Mouse (Mus musculus): ENCODE results near the gene Ift46.

Ift46 gene

GRCm38 (mm10) chr9:44733671-44734523 is 33.8 kb upstream of the Ift46 start:
- H3K36me3 ChIP-seq (ENCODE audit: insufficient read depth, low read length): no peaks in the 10 kb centered on the region
- peaks cover 46% of the 10 kb centered on the region for H3K4me1 ChIP-seq (replicated peaks; ENCODE audit: low read depth, low read length)
- H3K9me3 ChIP-seq (ENCODE audit: low read length): no peaks in the 10 kb centered on the region
- no peak for TF ChIP-seq POU5F1 (IDR thresholded peaks at IDR 0.05; ENCODE audit: borderline replicate concordance, low read length)
- no peak for TF ChIP-seq CTCF (conservative IDR thresholded peaks at IDR 0.05; ENCODE audit: low read length)
- no peak for TF ChIP-seq NANOG (IDR thresholded peaks at IDR 0.05; ENCODE audit: borderline replicate concordance, low read length)
- peaks cover 68% of the 10 kb centered on the region for H3K27me3 ChIP-seq (ENCODE audit: insufficient read depth, low read length)
- H3K4me3 ChIP-seq (replicated peaks; ENCODE audit: low read length): peak overlapping the region; percentile 80

DNA sequence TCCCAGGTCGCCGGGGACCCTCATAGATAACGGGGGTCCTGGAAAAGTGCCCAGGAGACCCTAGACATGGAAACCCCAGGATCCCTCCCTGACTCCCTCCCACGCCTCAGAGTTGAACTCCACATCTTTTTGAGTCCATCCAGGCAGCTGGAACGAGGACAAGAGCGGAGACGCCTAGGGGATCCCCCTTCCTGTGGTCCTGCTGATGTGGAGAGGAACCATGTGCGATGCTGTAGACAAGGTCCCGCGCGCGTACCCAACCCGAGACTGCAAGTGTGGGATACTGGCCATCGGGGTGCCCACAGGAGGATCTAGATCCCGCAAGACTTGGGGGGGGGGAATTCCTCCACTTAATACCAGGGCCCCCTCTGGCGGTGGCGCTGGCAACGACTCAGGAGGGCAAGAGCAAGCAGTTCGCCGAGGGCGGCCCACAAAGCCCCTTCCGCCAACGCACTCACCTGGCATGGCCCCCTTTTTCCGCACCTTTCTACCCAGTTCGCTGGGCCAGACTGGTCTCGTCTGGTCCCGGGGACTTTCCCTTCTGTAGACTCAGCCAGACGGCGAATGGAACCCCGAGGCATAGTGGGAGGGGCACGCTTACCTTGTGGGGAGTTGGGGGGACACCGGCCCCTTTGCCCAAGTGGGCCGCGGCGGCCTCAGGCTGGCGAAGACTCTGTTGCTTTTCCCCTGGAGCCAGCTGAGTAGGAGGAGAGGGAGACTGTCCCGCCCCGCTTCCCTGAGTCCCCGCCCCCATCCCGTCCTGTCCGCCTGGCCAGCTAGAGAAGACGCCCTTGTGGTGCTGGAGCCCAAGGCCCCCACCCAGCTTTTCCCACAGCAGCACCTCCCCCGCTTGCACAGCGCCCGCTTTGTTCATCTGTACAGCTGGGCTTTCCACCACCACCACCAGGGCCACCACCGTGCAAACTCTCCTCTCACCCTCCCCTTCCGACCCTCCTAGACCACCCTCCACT is 32.9 kb upstream of the Ift46 start, which contains the start of gene Phldb1:
TSS of gene Phldb1 (minus strand) at position 675 of the 971 bp plus-strand sequence.
- Histone ChIP-seq H3K27me3 (ENCODE audit: insufficient read depth, low read length) (peaks cover 66% of the 10 kb centered on the region), H3K9me3 (ENCODE audit: low read length) (no peaks in the 10 kb centered on the region), H3K4me1 (replicated peaks; ENCODE audit: low read depth, low read length) (peaks cover 46% of the 10 kb centered on the region), H3K36me3 (ENCODE audit: insufficient read depth, low read length) (no peaks in the 10 kb centered on the region), H3K4me3 (replicated peaks; ENCODE audit: low read length) (peak within 1 kb of the TSS; percentile 80)
- TF ChIP-seq CTCF (conservative IDR thresholded peaks at IDR 0.05; ENCODE audit: low read length) (peak; percentile 21), NANOG (IDR thresholded peaks at IDR 0.05; ENCODE audit: borderline replicate concordance, low read length) (no peak), POU5F1 (IDR thresholded peaks at IDR 0.05; ENCODE audit: borderline replicate concordance, low read length) (no peak)

DNA sequence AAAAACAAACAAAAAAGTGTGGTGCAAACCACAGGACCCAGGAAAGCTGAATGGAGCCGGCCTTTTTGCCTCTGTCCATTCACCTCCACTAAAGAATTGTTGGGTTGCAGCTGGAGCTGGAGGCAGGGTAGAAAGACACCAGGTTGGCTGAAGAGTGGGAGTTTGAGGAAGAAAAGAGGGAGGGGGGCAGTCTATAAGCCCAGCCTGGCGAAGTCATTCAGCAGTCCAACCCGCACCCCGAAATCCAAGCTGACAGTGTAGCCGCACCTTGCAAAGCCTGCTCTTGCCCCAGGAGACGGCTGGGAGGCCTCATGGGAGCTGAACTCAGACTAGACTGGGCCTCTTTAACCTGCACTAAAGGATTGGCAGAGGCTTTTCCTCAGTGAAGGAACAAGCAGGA is 31.8 kb upstream of the Ift46 start:
- Histone ChIP-seq H3K4me1 (replicated peaks; ENCODE audit: low read depth, low read length) (peaks cover 46% of the 10 kb centered on the region), H3K36me3 (ENCODE audit: insufficient read depth, low read length) (no peaks in the 10 kb centered on the region), H3K4me3 (replicated peaks; ENCODE audit: low read length) (no peak overlapping the region), H3K27me3 (ENCODE audit: insufficient read depth, low read length) (peaks cover 63% of the 10 kb centered on the region), H3K9me3 (ENCODE audit: low read length) (no peaks in the 10 kb centered on the region)
- TF ChIP-seq CTCF (conservative IDR thresholded peaks at IDR 0.05; ENCODE audit: low read length): no peak
- TF ChIP-seq NANOG (IDR thresholded peaks at IDR 0.05; ENCODE audit: borderline replicate concordance, low read length): no peak
- TF ChIP-seq POU5F1 (IDR thresholded peaks at IDR 0.05; ENCODE audit: borderline replicate concordance, low read length): no peak

DNA sequence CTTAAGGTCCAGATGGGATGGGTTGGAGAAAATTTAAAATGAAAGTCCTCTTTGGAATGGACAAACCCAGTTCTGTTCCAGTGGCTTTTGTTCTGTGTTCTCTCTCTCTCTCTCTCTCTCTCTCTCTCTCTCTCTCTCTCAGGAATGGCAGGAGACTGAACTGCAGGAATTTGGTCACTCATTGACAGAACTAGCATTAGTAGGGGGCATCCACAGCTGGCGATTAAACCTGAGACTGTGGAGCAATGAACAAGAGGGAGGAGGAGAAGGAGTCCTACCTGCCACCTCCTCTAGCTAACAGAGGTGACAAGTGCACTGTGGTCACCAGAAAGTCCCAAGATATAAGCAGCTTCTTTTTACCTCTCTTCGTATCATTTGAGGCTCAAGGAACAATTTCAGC is 31.4 kb upstream of the Ift46 start:
- H3K9me3 ChIP-seq (ENCODE audit: low read length): no peaks in the 10 kb centered on the region
- no peak overlapping the region for H3K4me3 ChIP-seq (replicated peaks; ENCODE audit: low read length)
- peaks cover 46% of the 10 kb centered on the region for H3K4me1 ChIP-seq (replicated peaks; ENCODE audit: low read depth, low read length)

GRCm38 (mm10) chr9:44737240-44737949 is 30.3 kb upstream of the Ift46 start:
- Histone ChIP-seq H3K27me3 (ENCODE audit: insufficient read depth, low read length) (peaks cover 55% of the 10 kb centered on the region), H3K4me1 (replicated peaks; ENCODE audit: low read depth, low read length) (peaks cover 45% of the 10 kb centered on the region), H3K4me3 (replicated peaks; ENCODE audit: low read length) (no peak overlapping the region), H3K36me3 (ENCODE audit: insufficient read depth, low read length) (no peaks in the 10 kb centered on the region; the same call in 1 of the 2 replicates), H3K9me3 (ENCODE audit: low read length) (no peaks in the 10 kb centered on the region)
- TF ChIP-seq NANOG (IDR thresholded peaks at IDR 0.05; ENCODE audit: borderline replicate concordance, low read length) (no peak), POU5F1 (IDR thresholded peaks at IDR 0.05; ENCODE audit: borderline replicate concordance, low read length) (no peak), CTCF (conservative IDR thresholded peaks at IDR 0.05; ENCODE audit: low read length) (no peak)

More for the DNA sequence above, 31.4 kb upstream of the Ift46 start:
- Histone ChIP-seq H3K36me3 (ENCODE audit: insufficient read depth, low read length) (no peaks in the 10 kb centered on the region), H3K27me3 (ENCODE audit: insufficient read depth, low read length) (peaks cover 63% of the 10 kb centered on the region)
- TF ChIP-seq POU5F1 (IDR thresholded peaks at IDR 0.05; ENCODE audit: borderline replicate concordance, low read length): no peak

DNA sequence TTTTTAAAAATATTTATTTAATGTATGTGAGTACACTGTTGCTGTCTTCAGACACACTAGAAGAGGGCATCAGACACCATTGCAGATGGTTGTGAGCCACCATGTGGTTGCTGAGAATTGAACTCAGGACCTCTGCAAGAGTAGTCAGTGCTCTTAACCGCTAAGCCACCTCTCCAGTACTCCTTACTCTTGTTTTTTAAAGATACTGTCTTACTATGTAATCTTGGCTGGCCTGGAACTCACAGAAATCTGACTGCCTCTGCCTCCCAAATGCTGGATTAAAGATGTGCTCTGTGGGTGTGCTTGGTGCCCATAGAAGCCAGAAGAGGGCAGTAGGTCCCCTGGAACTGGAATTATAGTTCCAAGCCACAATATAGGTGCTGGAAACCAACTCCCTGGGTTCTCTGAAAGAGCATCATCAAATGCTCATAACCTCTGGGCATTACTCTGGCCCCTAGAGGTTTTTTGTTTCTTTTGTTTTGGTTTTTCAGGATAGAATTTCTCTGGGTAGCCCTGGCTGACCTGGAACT is 27.0 kb upstream of the Ift46 start:
- no peak for TF ChIP-seq NANOG (IDR thresholded peaks at IDR 0.05; ENCODE audit: borderline replicate concordance, low read length)
- 0 out of 2 replicates have a peak, but pooled peaks have one; percentile 4 for TF ChIP-seq CTCF (conservative IDR thresholded peaks at IDR 0.05; ENCODE audit: low read length)

GRCm38 (mm10) chr9:44745371-44745770 is 22.3 kb upstream of the Ift46 start:
- no peak for TF ChIP-seq NANOG (IDR thresholded peaks at IDR 0.05; ENCODE audit: borderline replicate concordance, low read length)
- no peak for TF ChIP-seq POU5F1 (IDR thresholded peaks at IDR 0.05; ENCODE audit: borderline replicate concordance, low read length)
- no peak for TF ChIP-seq CTCF (conservative IDR thresholded peaks at IDR 0.05; ENCODE audit: low read length)
- H3K4me1 ChIP-seq (replicated peaks; ENCODE audit: low read depth, low read length): no peaks in the 10 kb centered on the region
- no peak overlapping the region for H3K4me3 ChIP-seq (replicated peaks; ENCODE audit: low read length)
- no peaks in the 10 kb centered on the region for H3K27me3 ChIP-seq (ENCODE audit: insufficient read depth, low read length)
- H3K9me3 ChIP-seq (ENCODE audit: low read length): no peaks in the 10 kb centered on the region
- H3K36me3 ChIP-seq (ENCODE audit: insufficient read depth, low read length): peaks cover 72% of the 10 kb centered on the region

More for the DNA sequence above, 27.0 kb upstream of the Ift46 start:
- no peaks in the 10 kb centered on the region for H3K9me3 ChIP-seq (ENCODE audit: low read length)
- peaks cover 21% of the 10 kb centered on the region for H3K27me3 ChIP-seq (ENCODE audit: insufficient read depth, low read length)
- H3K4me3 ChIP-seq (replicated peaks; ENCODE audit: low read length): no peak overlapping the region
- peaks cover 16% of the 10 kb centered on the region for H3K4me1 ChIP-seq (replicated peaks; ENCODE audit: low read depth, low read length)
- peaks cover 31% of the 10 kb centered on the region for H3K36me3 ChIP-seq (ENCODE audit: insufficient read depth, low read length)

Data from E14TG2a.4 (cell line).